Mouse (Mus musculus) embryonic facial prominence, embryonic 11.5 days (tissue): ENCODE data around the gene Gm3238. TPM values are rescaled to one million over a fixed set of nuclear protein-coding genes. Genes with fewer than 3 reads are reported as not detected.
"Not testable (repeated sequence)": the region's sequence is repeated elsewhere in the genome, so short reads cannot be mapped to it uniquely, and the experiment has no call there.

Experiments
- ATAC-seq: fragments of 200-750 bp; cut with Nextera tagmentation; replicated peaks from 2 replicates; pipeline ENCODE4 v1.8.0; 2017; ENCODE audit warnings: low read depth; ENCODE audit not compliant: insufficient number of reproducible peaks, low FRiP score, low TSS enrichment
- DNase-seq: peaks from one replicate; pipeline ENCODE4 v3.0.0-alpha.2; 2015; ENCODE audit warnings: low spot score
- H3K27ac ChIP-seq: fragments of 300-500 bp; sonication (generic); replicated peaks from 2 replicates; pipeline ENCODE4 v1.5.1; 2014; ENCODE audit warnings: mild to moderate bottlenecking, low read depth, low read length, control low read depth
- H3K27me3 ChIP-seq: fragments of 300-500 bp; sonication (generic); 2 replicates; pipeline ENCODE4 v1.6.1; 2014; ENCODE audit warnings: mild to moderate bottlenecking, low read length, moderate library complexity, mixed read lengths; ENCODE audit not compliant: control insufficient read depth, insufficient read depth
- H3K36me3 ChIP-seq: fragments of 300-500 bp; sonication (generic); replicated peaks from 2 replicates; pipeline ENCODE4 v1.6.1; 2014; ENCODE audit warnings: low read depth, mild to moderate bottlenecking, low read length, moderate library complexity, mixed read lengths; ENCODE audit not compliant: control insufficient read depth, insufficient read depth
- H3K4me1 ChIP-seq: fragments of 300-500 bp; sonication (generic); 2 replicates; pipeline ENCODE4 v1.6.1; 2014; ENCODE audit warnings: low read length, mixed read lengths; ENCODE audit not compliant: control insufficient read depth, insufficient read depth
- H3K4me2 ChIP-seq: fragments of 300-500 bp; sonication (generic); 2 replicates; pipeline ENCODE4 v1.6.1; 2014; ENCODE audit warnings: low read depth, mild to moderate bottlenecking, control low read depth, low read length, moderate library complexity
- H3K4me3 ChIP-seq: fragments of 300-500 bp; sonication (generic); 2 replicates; pipeline ENCODE4 v1.5.1; 2014; ENCODE audit warnings: low read depth, low read length, control low read depth
- H3K9ac ChIP-seq: fragments of 300-500 bp; sonication (generic); replicated peaks from 2 replicates; pipeline ENCODE4 v1.6.1; 2014; ENCODE audit warnings: mild to moderate bottlenecking, control low read depth, low read length
- H3K9me3 ChIP-seq: fragments of 300-500 bp; sonication (generic); replicated peaks from 2 replicates; pipeline ENCODE4 v1.6.1; 2016; ENCODE audit warnings: mild to moderate bottlenecking, low read length, inconsistent platforms, mixed read lengths; ENCODE audit not compliant: control insufficient read depth
- WGBS: fragments of 180-500 bp; shearing (Covaris S2); extraction: QIAGEN DNeasy Blood & Tissue Kit; methylation state at CpG from one replicate; pipeline ENCODE4 v1.1.7; 2014; 5-methylcytosine and 5-hydroxymethylcytosine counted together
- polyA plus RNA-seq: library from polyadenylated mRNA; unstranded; fragments of >200 nt; fragmentation: Nextera tagmentation; extraction: Ambion mirVana; gene quantifications from 2 replicates; pipeline ENCODE4 v1.2.1, GENCODE M21; 2014

The Gm3238 gene
- polyA plus RNA-seq = not detected in 2 replicates

GRCm38 (mm10) chr10:77771225-77771624 is at the start of gene Gm3238:
TSS of gene Gm3238 (minus strand) at chr10:77771325.
- not testable (repeated sequence) for H3K4me3 ChIP-seq, H3K9me3 ChIP-seq, H3K4me1 ChIP-seq, DNase-seq, H3K36me3 ChIP-seq, H3K27ac ChIP-seq, H3K27me3 ChIP-seq, H3K4me2 ChIP-seq, H3K9ac ChIP-seq, ATAC-seq
- WGBS = 71% methylated on average over 1 of the region's 1 CpGs

DNA sequence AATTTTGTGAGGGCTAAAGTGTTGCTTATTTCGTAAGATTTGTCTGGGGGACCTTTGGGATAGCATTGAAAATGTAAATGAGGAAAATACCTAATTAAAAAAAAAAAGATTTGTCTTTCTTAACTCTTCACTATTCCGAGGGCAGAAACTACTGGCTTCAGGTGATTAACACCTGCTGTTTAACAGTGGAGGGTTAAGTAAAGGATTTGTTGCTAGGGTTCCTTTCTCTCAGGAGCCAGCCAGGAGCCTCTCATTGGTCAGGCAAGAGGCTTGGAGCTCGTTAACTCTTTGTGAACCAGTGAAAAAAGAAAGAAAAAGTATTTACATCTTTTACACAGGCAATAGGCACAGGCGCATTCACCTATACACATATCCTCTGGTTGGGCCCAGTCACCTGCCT is 48.1 kb upstream of the Gm3238 start:
- H3K4me1 ChIP-seq = no peaks in the 10 kb centered on the region
- 34% methylated on average over 4 of the region's 4 CpGs for WGBS

GRCm38 (mm10) chr10:77818523-77818922 is 47.4 kb upstream of the Gm3238 start:
- Histone ChIP-seq H3K27ac (no peak overlapping the region), H3K4me1 (no peaks in the 10 kb centered on the region), H3K36me3 (no peaks in the 10 kb centered on the region), H3K4me3 (no peak overlapping the region), H3K9me3 (no peaks in the 10 kb centered on the region), H3K27me3 (no peaks in the 10 kb centered on the region), H3K9ac (no peak overlapping the region), H3K4me2 (no peak overlapping the region)
- DNase-seq = no peak
- 93% methylated on average over 4 of the region's 4 CpGs for WGBS
- 0 out of 2 replicates have a peak, but pooled peaks have one; percentile 16 for ATAC-seq

More for the DNA sequence above, 48.1 kb upstream of the Gm3238 start:
- no peak for ATAC-seq
- peak; percentile 4 for DNase-seq
- Histone ChIP-seq H3K4me2 (no peak overlapping the region), H3K27ac (no peak overlapping the region), H3K4me3 (no peak overlapping the region), H3K27me3 (no peaks in the 10 kb centered on the region), H3K36me3 (no peaks in the 10 kb centered on the region), H3K9me3 (no peaks in the 10 kb centered on the region), H3K9ac (no peak overlapping the region)

DNA sequence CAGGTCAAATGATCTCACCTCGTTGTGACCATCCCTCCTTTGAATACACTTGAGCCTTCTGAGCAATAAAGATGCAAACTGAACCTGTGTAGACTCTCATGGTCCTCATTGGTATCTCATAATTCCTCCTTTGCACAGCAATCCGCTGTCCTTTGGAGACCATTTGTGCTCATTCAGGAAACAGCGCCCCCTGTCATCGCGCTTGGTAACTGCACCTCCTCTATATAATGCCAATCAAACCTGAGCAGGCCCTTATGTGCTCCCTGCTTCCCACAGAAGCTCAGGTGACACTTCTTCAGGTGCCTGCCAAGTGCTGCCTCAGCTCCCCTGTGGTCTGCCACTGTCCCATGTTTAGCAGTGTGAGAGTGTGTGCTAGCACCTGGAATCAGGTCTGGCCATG is 44.4 kb upstream of the Gm3238 start:
- Histone ChIP-seq H3K27ac (no peak overlapping the region), H3K4me2 (no peak overlapping the region), H3K4me1 (no peaks in the 10 kb centered on the region), H3K27me3 (no peaks in the 10 kb centered on the region), H3K36me3 (no peaks in the 10 kb centered on the region), H3K9me3 (no peaks in the 10 kb centered on the region), H3K4me3 (no peak overlapping the region), H3K9ac (no peak overlapping the region)
- ATAC-seq = 0 out of 2 replicates have a peak, but pooled peaks have one; percentile 60
- peak; percentile 50 for DNase-seq
- 32% methylated on average over 5 of the region's 5 CpGs for WGBS

DNA sequence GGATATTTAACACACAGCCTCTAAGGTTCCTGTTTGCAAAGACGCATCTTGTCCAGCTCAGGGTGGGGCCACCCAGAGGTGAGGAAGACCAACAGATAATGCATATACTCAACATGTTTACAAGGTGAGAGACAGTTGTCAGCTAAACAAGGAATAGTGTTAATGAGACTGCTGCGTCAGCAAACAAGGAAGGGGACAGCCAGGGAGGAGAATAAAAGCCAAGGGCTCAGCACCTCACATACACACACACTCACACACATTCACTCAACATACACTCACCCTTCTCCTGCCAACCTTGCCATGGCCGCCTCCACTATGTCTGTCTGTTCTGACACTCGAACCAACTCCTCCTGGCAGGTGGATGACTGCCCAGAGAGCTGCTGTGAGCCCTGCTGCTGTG is 43.3 kb upstream of the Gm3238 start, which contains the start of gene Gm2696:
Gm2696 (plus strand) TSS at position 301 of the 400 bp plus-strand sequence.
- 54% methylated on average over 4 of the region's 4 CpGs for WGBS
- no peak within 1 kb of the TSS for H3K27ac ChIP-seq
- no peak within 1 kb of the TSS for H3K9ac ChIP-seq
- H3K9me3 ChIP-seq = no peaks in the 10 kb centered on the region
- no peaks in the 10 kb centered on the region for H3K27me3 ChIP-seq
- no peaks in the 10 kb centered on the region for H3K36me3 ChIP-seq
- no peak within 1 kb of the TSS for H3K4me3 ChIP-seq
- no peak for ATAC-seq
- no peak within 1 kb of the TSS for H3K4me2 ChIP-seq
- no peak for DNase-seq
- H3K4me1 ChIP-seq = no peaks in the 10 kb centered on the region

GRCm38 (mm10) chr10:77811743-77812142 is 40.6 kb upstream of the Gm3238 start, which contains the start of gene Gm9507:
TSS of gene Gm9507 (minus strand) at chr10:77811843.
- H3K27me3 ChIP-seq = no peaks in the 10 kb centered on the region
- no peak within 1 kb of the TSS for H3K4me2 ChIP-seq
- ATAC-seq (no peak), DNase-seq (no peak)
- H3K27ac ChIP-seq = no peak within 1 kb of the TSS
- H3K36me3 ChIP-seq = no peaks in the 10 kb centered on the region
- 66% methylated on average over 5 of the region's 5 CpGs for WGBS
- H3K9me3 ChIP-seq = no peaks in the 10 kb centered on the region
- H3K4me1 ChIP-seq = no peaks in the 10 kb centered on the region
- no peak within 1 kb of the TSS for H3K9ac ChIP-seq
- H3K4me3 ChIP-seq = no peak within 1 kb of the TSS

DNA sequence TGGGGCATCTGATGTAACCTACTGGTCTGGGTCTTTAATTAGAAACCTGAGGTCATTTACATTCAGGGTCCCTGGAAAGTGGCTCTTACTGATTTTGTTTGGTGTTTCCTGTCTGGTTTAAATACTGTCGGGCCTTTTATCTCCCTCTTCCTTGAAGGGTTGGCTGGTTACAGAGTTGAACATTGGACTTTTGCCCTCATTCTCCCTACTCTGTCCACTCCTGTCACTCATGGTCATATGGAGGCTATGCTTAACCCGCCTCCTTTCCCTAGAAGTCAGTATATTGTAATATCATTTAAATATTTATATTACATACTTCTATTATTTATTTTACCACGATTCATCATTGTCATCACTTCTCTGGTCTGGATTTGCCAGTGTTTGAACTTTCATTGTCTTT is 33.0 kb upstream of the Gm3238 start:
- no peaks in the 10 kb centered on the region for H3K36me3 ChIP-seq
- no peak for DNase-seq
- H3K27ac ChIP-seq = no peak overlapping the region
- no peak overlapping the region for H3K4me3 ChIP-seq
- H3K9me3 ChIP-seq = no peaks in the 10 kb centered on the region
- no peaks in the 10 kb centered on the region for H3K4me1 ChIP-seq
- no peaks in the 10 kb centered on the region for H3K27me3 ChIP-seq
- no peak overlapping the region for H3K4me2 ChIP-seq
- WGBS = 82% methylated on average over 3 of the region's 3 CpGs
- no peak overlapping the region for H3K9ac ChIP-seq
- no peak for ATAC-seq

GRCm38 (mm10) chr10:77798921-77799508 is 27.9 kb upstream of the Gm3238 start, which contains the start of gene Gm19668:
TSS of gene Gm19668 (minus strand) at chr10:77799133.
- no peak for DNase-seq
- Histone ChIP-seq H3K4me2 (no peak within 1 kb of the TSS), H3K9ac (no peak within 1 kb of the TSS), H3K4me1 (no peaks in the 10 kb centered on the region), H3K36me3 (no peaks in the 10 kb centered on the region), H3K9me3 (no peaks in the 10 kb centered on the region), H3K27ac (no peak within 1 kb of the TSS), H3K4me3 (no peak within 1 kb of the TSS), H3K27me3 (no peaks in the 10 kb centered on the region)
- WGBS = 53% methylated on average over 8 of the region's 8 CpGs
- no peak for ATAC-seq
